Mouse (Mus musculus) gastrocnemius, postnatal 4 days (tissue): Measurements from ENCODE around the gene App. TPM values are rescaled to one million over a fixed set of nuclear protein-coding genes. Genes with fewer than 3 reads are reported as not detected.

Experiments
- DNase-seq, 2 experiments: peaks; one replicate each; pipeline ENCODE4 v3.0.0; 2021 to 2022; ENCODE audit warnings: low spot score in 2 of 2, mixed read lengths in 2 of 2
- total RNA-seq, 2 experiments: library from RNA; stranded (reverse); gene quantifications; 2 replicates each; pipeline ENCODE4 v1.2.3; 2021

Gene App
- total RNA-seq, 2 experiments from 2014 or later = 259 to 283 TPM

GRCm38 (mm10) chr16:85030810-85031209 lies 142.8 kb downstream of the App start:
- DNase-seq = no peak

- no peak for DNase-seq
Observed at GRCm38 (mm10) chr16:85028396-85028795, 145.2 kb downstream of the App start.

DNA sequence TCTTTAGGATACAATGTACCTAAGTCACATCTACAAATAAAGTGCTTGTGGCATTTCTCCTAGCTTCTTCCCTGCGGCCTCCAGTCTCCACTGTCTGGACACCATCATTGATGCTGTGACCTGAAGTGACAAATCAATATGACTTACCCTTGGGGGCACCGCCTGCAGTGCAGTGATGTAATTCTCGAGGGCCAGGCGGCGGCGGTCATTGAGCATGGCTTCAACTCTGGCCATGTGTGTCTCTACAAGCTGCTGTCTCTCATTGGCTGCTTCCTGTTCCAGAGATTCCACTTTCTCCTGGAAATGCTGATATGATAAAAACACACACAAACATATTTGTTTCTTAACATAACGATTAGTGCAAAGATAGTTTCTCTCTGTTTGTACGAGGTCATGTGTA lies 148.9 kb downstream of the App start:
- no peak for DNase-seq

DNA sequence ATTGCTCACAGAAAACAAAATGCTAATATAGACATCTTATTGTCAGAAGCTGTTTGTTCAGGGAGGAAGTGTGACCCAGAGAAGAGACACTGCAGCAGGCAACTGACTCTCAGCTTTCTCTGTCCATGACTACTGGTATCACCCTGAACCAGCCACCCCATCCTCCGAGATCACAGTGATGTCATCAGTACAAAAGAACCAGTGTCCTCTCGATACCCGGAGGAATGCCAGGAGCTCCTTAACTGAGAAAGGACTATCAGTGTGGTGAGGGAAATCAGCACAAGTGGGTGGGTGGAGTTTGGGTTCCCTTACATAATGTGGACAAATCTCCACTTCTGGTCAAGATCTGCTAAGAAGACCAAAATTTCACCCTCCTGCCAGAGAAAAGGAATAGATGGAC lies 150.5 kb downstream of the App start:
- DNase-seq = no peak

GRCm38 (mm10) chr16:85020696-85021323 lies 152.8 kb downstream of the App start:
- DNase-seq = no peak

GRCm38 (mm10) chr16:85019273-85019672 lies 154.3 kb downstream of the App start:
- DNase-seq = no peak

- DNase-seq = no peak
Observed at GRCm38 (mm10) chr16:85017845-85018244, 155.7 kb downstream of the App start.

GRCm38 (mm10) chr16:85012695-85013094 lies 160.9 kb downstream of the App start:
- no peak for DNase-seq

DNA sequence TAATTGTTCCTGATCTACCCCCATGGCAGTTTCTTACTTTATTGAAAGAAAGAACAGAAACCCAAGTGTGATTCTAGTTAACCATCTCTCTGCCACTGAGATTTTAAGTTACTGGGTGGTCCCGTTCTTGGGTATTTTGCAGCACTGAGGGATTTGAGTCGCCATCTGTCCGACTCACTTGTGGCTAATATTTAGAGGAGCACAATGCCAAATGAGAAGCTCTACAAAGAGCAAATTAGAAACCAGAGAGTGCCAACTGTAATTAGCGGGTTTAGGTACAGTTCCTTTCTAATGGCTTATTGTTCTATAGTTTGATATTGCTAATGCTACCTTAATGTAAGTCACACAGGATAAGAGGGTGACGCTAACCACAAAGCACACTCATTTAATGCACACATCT lies 161.4 kb downstream of the App start:
- DNase-seq = no peak

GRCm38 (mm10) chr16:85010651-85011050 lies 162.9 kb downstream of the App start:
- DNase-seq = no peak

DNA sequence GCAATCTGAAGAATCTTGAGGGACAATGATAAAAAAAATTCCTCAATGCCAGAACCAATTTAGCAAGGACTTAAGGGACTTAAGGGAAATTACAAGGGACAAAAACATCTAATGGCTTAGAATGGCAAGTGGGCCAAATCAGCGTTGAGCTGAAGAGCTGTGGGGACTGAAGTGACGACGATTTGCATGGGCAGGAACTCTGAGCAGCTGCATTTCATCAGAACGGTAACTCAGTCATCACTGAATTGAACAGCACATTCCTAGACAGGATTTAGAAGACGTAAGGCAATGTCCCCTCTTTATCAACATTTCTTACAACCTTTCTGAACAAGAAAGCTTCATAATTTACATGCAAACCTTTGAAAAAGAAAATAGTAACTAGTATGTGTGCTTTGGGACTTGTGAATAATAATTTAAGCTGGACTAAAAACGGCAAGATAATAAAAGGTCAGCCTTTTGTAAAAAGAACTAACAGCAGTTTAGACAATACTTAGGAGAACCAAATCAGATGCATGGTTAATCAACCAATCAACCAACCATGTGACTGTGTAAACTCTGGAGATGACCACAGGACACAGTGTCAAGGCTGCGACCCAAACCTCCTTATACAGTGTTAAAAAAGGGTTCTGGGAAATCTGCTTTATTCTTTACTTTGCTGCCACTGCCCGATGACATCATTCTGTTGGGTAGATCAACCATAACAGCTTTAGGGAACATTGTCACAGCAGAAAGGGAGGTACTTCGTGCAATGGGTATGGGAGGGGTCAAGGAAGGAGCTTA lies 164.5 kb downstream of the App start:
- no peak for DNase-seq

GRCm38 (mm10) chr16:85001939-85002556 lies 171.5 kb downstream of the App start:
- DNase-seq = no peak

- no peak for DNase-seq
Observed at GRCm38 (mm10) chr16:85000304-85000703, 173.3 kb downstream of the App start.

DNA sequence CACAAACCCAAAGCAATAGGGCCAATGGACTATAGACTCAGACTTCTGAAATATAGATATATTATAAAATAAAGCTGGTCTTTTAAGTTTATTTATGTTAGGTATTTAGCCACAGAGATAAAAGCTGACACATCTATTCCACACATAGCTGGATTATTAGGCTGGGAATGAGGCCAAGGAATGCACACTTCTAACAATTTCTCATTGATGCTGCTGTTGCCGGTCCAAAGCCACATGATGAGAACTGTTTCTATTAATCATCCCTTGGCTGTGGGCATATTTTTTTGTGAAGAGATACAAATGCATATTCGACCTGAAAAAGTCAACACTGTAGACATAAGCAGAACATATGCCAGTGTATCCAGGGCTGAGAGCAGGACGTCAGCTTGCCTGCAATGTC lies 176.0 kb downstream of the App start:
- DNase-seq = no peak

GRCm38 (mm10) chr16:84995441-84995867 lies 178.1 kb downstream of the App start:
- no peak for DNase-seq

GRCm38 (mm10) chr16:84992888-84993287 lies 180.7 kb downstream of the App start:
- DNase-seq = no peak

DNA sequence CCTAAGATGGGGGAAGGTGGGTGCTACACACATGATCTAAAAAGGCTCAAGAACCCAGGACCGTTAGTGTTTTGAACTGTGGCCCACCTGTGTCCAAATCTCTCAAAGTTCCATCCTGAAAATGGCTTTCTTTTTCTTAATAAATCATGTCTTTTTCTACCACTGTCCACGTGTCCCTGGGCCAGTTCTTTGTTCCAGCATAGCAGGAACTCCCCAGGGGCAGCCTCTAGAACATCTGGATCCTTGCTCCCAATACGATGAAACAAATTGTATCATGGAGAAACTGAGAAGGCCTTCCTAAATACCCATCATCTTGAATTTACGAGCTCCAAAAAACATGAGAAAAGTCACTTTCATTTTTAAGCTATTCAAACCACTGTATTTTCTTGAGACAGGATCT lies 182.6 kb downstream of the App start:
- no peak for DNase-seq

GRCm38 (mm10) chr16:84989938-84990337 lies 183.6 kb downstream of the App start:
- no peak for DNase-seq

- DNase-seq = no peak
Observed at GRCm38 (mm10) chr16:84989476-84989875, 184.1 kb downstream of the App start.

DNA sequence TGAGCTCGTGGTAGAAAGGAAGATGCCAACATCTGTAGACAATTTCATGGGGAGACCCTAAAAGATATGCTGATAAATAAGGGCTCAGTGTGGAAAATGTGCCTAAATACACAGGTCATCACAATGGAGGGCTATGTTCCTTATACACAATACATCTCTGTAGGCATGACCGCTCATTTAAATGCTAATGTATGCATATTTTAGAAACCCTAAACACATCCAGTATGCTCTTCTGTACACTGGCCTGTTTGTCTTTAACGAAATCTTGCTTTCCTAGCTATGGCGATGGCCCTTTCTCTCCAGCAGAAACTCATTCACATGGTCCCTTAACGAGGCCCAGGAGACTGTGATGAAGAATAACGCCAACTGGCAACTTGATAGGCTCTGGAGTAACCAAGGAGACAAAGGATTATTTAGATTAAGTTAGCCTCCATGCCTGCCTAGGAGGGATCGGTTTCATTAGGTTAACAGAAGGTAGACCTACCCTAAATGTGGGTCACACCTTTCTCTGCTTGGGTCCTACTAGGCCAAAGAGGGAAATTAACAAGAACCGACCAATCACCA lies 185.8 kb downstream of the App start:
- no peak for DNase-seq

- no peak for DNase-seq
Observed at GRCm38 (mm10) chr16:84986016-84986631, 187.4 kb downstream of the App start.

DNA sequence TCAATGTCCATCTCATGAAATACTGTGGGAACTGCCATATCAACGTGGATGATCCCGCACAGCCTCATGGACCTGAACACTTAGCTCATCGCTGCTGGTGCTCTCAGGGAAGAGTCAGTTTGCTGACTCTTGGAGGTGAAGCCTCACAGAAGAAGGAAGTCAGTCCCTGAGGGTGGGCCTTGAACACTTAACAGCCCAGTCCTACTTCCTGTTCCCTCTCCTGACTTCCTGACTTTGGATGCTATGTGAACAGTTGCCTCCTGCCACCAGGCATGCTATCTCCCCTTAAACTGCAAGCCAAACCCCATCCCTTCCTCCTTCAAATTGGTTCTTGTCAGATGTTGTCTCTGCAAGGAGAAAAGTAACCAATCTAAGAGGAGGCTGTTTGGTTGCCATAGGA lies 188.2 kb downstream of the App start:
- no peak for DNase-seq
